Mouse (Mus musculus) bone marrow macrophage, adult 2 months (primary cell): ENCODE results near the gene Krt76.

Experiments used
- CTCF ChIP-seq: IDR thresholded peaks from 2 replicates; pipeline ENCODE4 v1.5.1; 2012; ENCODE audit warnings: low read depth, mild to moderate bottlenecking, low read length, moderate library complexity
- POLR2A ChIP-seq: IDR thresholded peaks from 2 replicates; pipeline ENCODE4 v1.6.1; 2012; ENCODE audit warnings: mild to moderate bottlenecking, low read depth, low read length, borderline replicate concordance

DNA sequence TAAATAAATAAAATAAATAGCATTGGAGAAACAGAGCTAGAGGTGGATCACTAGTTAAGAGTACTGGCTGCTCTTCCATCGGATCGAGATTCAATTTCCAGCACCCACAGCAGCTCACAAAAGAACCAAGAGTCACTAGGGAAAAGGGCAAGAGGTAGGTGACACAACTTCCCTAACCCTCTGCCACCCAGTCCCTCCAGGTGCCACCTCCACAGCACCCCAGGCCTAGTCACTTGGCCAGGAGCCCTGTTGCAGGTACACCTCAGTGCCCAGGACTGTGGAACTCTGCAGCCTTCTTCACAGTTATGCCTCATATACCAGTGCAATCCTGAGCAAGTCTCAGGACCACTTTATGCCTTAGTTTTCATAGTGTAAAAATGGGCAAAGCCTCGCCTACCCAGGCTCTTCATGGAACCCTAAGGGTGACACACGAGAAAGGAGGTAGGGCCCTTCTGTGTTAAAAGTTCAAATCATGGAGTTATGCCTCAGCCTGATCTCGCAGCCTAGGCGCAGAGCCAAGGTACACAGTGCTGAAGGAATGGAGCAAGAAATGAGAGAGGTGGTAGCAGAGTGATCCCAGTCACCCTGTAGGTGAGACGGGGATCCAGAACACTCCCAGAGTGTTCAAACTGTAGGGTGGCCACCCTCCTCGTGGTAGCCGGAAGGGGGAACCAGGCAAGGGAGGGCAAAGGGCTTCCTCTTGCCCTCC, 46.0 kb upstream of the Krt76 start:
- TF ChIP-seq CTCF (no peak), POLR2A (no peak)
